Mouse (Mus musculus) kidney, postnatal 0 days (tissue): ENCODE results near the gene Olfr466. TPM values are rescaled to one million over a fixed set of nuclear protein-coding genes. Genes with fewer than 3 reads are reported as not detected.

ENCODE experiments used
- ATAC-seq: fragments of 200-750 bp; cut with Nextera tagmentation; replicated peaks from 2 replicates; pipeline ENCODE4 v1.8.0; 2017; ENCODE audit warnings: low read depth, moderate number of reproducible peaks, moderate TSS enrichment, moderate library complexity; ENCODE audit not compliant: low FRiP score
- DNase-seq: peaks from one replicate; pipeline ENCODE4 v3.0.0-alpha.2; 2016; ENCODE audit warnings: low spot score
- H3K27ac ChIP-seq: fragments of 300-500 bp; sonication (generic); 2 replicates; pipeline ENCODE4 v1.5.1; 2014; ENCODE audit warnings: mild to moderate bottlenecking
- H3K27me3 ChIP-seq: fragments of 300-500 bp; sonication (generic); 2 replicates; pipeline ENCODE4 v1.6.1; 2014; ENCODE audit warnings: low read length, mixed read lengths; ENCODE audit not compliant: insufficient read depth
- H3K36me3 ChIP-seq: fragments of 300-500 bp; sonication (generic); 2 replicates; pipeline ENCODE4 v1.6.1; 2014; ENCODE audit warnings: low read length, mixed read lengths; ENCODE audit not compliant: insufficient read depth
- H3K4me1 ChIP-seq: fragments of 300-500 bp; sonication (generic); replicated peaks from 2 replicates; pipeline ENCODE4 v1.6.1; 2014; ENCODE audit warnings: antibody characterized with exemption, low read length, mixed read lengths; ENCODE audit not compliant: insufficient read depth
- H3K4me2 ChIP-seq: fragments of 300-500 bp; sonication (generic); 2 replicates; pipeline ENCODE4 v1.6.1; 2014; ENCODE audit warnings: mild to moderate bottlenecking, low read length, moderate library complexity, mixed read lengths
- H3K4me3 ChIP-seq: fragments of 300-500 bp; sonication (generic); replicated peaks from 2 replicates; pipeline ENCODE4 v1.5.1; 2014; ENCODE audit warnings: low read depth, low read length
- H3K9ac ChIP-seq: fragments of 300-500 bp; sonication (generic); 2 replicates; pipeline ENCODE4 v1.6.1; 2014; ENCODE audit warnings: low read depth, low read length
- H3K9me3 ChIP-seq: fragments of 300-500 bp; sonication (generic); replicated peaks from 2 replicates; pipeline ENCODE4 v1.6.1; 2016; ENCODE audit warnings: low read length, inconsistent platforms, mixed read lengths
- CTCF ChIP-seq: IDR thresholded peaks from 2 replicates; pipeline ENCODE4 v1.5.1; 2016; ENCODE audit warnings: antibody characterized with exemption, low read depth, mild to moderate bottlenecking, moderate library complexity
- WGBS: fragments of 180-500 bp; shearing (Covaris S2); extraction: QIAGEN DNeasy Blood & Tissue Kit; methylation state at CpG from one replicate; pipeline ENCODE4 v1.1.7; 2014; 5-methylcytosine and 5-hydroxymethylcytosine counted together
- polyA plus RNA-seq: library from polyadenylated mRNA; unstranded; fragments of >200 nt; fragmentation: Nextera tagmentation; extraction: Ambion mirVana; gene quantifications from 2 replicates; pipeline ENCODE4 v1.2.1, GENCODE M21; 2015

Gene Olfr466
- polyA plus RNA-seq, result not detected in 2 replicates

- no peak for ATAC-seq
- WGBS, result 71% methylated on average over 1 of the region's 1 CpGs
- no peak within 1 kb of the TSS for H3K4me2 ChIP-seq
- no peak for DNase-seq
- H3K4me3 ChIP-seq, result no peak within 1 kb of the TSS
- no peaks in the 10 kb centered on the region for H3K4me1 ChIP-seq
- no peaks in the 10 kb centered on the region for H3K27me3 ChIP-seq
- H3K36me3 ChIP-seq, result no peaks in the 10 kb centered on the region
- no peak for TF ChIP-seq CTCF
- H3K27ac ChIP-seq, result no peak within 1 kb of the TSS
- no peaks in the 10 kb centered on the region for H3K9me3 ChIP-seq
- H3K9ac ChIP-seq, result no peak within 1 kb of the TSS
Observed at GRCm38 (mm10) chr13:65149940-65150339, at the start of gene Olfr466. TSS of gene Olfr466 (plus strand) at chr13:65150240.

GRCm38 (mm10) chr13:65100678-65101077 is 49.4 kb upstream of the Olfr466 start:
- Histone ChIP-seq H3K27ac (no peak overlapping the region), H3K27me3 (no peaks in the 10 kb centered on the region), H3K36me3 (0 out of 2 replicates have a peak, but pooled peaks cover 5% of the 10 kb centered on the region), H3K9ac (no peak overlapping the region), H3K4me1 (no peaks in the 10 kb centered on the region), H3K4me3 (no peak overlapping the region), H3K9me3 (peaks cover 7% of the 10 kb centered on the region), H3K4me2 (no peak overlapping the region)
- DNase-seq (no peak), ATAC-seq (no peak)
- TF ChIP-seq CTCF, result no peak
- 97% methylated on average over 9 of the region's 9 CpGs for WGBS

GRCm38 (mm10) chr13:65101232-65101631 is 48.8 kb upstream of the Olfr466 start:
- Histone ChIP-seq H3K4me3 (no peak overlapping the region), H3K36me3 (0 out of 2 replicates have a peak, but pooled peaks cover 5% of the 10 kb centered on the region), H3K9me3 (peaks cover 7% of the 10 kb centered on the region), H3K27me3 (no peaks in the 10 kb centered on the region), H3K9ac (no peak overlapping the region), H3K4me2 (no peak overlapping the region), H3K4me1 (no peaks in the 10 kb centered on the region), H3K27ac (no peak overlapping the region)
- no peak for TF ChIP-seq CTCF
- no peak for ATAC-seq
- DNase-seq, result no peak
- WGBS, result 91% methylated on average over 3 of the region's 3 CpGs

- DNase-seq (peak; percentile 56), ATAC-seq (no peak)
- H3K27ac ChIP-seq, result peak overlapping the region; percentile 96
Observed at GRCm38 (mm10) chr13:65111961-65112360, 38.1 kb upstream of the Olfr466 start.

GRCm38 (mm10) chr13:65112459-65113110 is 37.5 kb upstream of the Olfr466 start, which contains the start of gene Mfsd14b:
TSS of gene Mfsd14b (minus strand) at chr13:65112975.
- peak; percentile 99 for ATAC-seq

More at GRCm38 (mm10) chr13:65111961-65112360, 38.1 kb upstream of the Olfr466 start:
- Histone ChIP-seq H3K4me1 (no peaks in the 10 kb centered on the region), H3K4me3 (peak overlapping the region; percentile 87), H3K4me2 (peak overlapping the region; percentile 68), H3K36me3 (no peaks in the 10 kb centered on the region), H3K27me3 (no peaks in the 10 kb centered on the region), H3K9me3 (no peaks in the 10 kb centered on the region), H3K9ac (peak overlapping the region; percentile 94)
- no peak for TF ChIP-seq CTCF
- WGBS, result 1% methylated on average over 5 of the region's 5 CpGs

GRCm38 (mm10) chr13:65113239-65113638 is 36.8 kb upstream of the Olfr466 start:
- peak overlapping the region; percentile 96 for H3K27ac ChIP-seq
- whole genome bisulfite sequencing, result 60% methylated on average over 3 of the region's 3 CpGs

More at GRCm38 (mm10) chr13:65112459-65113110, 37.5 kb upstream of the Olfr466 start, which contains the start of gene Mfsd14b:
- Histone ChIP-seq H3K9me3 (no peaks in the 10 kb centered on the region), H3K4me1 (no peaks in the 10 kb centered on the region), H3K27me3 (no peaks in the 10 kb centered on the region), H3K27ac (peak within 1 kb of the TSS; percentile 96), H3K4me3 (peak within 1 kb of the TSS; percentile 87), H3K9ac (peak within 1 kb of the TSS; percentile 94), H3K4me2 (peak within 1 kb of the TSS; percentile 68), H3K36me3 (no peaks in the 10 kb centered on the region)
- TF ChIP-seq CTCF, result no peak
- under 1% methylated on average over 60 of the region's 60 CpGs for WGBS
- DNase-seq, result peak; percentile 98

More at GRCm38 (mm10) chr13:65113239-65113638, 36.8 kb upstream of the Olfr466 start:
- Histone ChIP-seq H3K4me3 (peak overlapping the region; percentile 87), H3K4me1 (no peaks in the 10 kb centered on the region), H3K4me2 (peak overlapping the region; percentile 68), H3K36me3 (no peaks in the 10 kb centered on the region), H3K9me3 (no peaks in the 10 kb centered on the region), H3K9ac (peak overlapping the region; percentile 94), H3K27me3 (no peaks in the 10 kb centered on the region)
- no peak for DNase-seq
- no peak for TF ChIP-seq CTCF
- ATAC-seq, result peak; percentile 55
